Mouse (Mus musculus): ENCODE results near the gene Rara.

DNA sequence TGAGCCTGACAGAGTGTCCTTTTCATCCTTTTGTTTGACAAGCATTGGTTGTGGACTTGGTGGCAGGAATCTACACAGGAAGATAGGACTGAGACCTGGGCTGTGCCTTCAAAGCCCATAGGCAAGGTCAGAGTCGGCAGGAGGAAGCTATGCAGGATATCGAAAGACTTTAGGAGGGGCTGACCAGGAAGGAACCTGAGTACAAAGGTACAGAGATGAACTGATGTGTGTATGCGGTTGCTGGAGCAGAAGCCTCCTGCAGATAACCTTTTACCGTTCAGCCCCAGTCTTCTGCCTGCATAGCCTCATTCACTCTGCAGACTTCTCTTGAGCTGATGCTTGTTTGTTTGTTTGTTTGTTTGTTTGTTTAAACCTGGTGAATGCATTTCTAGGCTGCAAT, 22.0 kb upstream of the Rara start:
- TF ChIP-seq CTCF (conservative IDR thresholded peaks at IDR 0.05; ENCODE audit: low read length): no peak
- TF ChIP-seq POU5F1 (IDR thresholded peaks at IDR 0.05; ENCODE audit: borderline replicate concordance, low read length): no peak

Data from E14TG2a.4 (cell line).